Mouse (Mus musculus): Measurements from ENCODE around the gene Kcne3.

Gene Kcne3

DNA sequence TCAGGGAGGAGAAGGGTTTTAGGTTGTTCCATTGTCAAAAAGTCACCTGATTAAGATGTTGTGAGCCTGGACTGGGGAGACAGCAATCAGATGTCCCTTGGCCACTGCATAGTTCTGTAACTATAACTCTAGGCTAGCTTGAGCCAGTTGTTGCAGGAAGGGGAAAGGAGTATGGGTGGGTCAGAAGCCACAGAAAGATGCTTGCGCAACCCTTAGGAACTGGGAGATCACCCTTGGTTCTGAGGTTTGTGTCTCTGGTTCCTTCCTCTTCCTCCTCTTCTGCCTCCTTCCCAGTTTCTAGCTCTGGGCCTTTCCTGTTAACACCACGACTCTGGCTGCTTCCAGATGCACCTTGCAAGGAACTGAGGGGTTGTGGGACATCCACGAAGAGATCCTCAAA lies 6.1 kb downstream of the Kcne3 start:
- no peak for DNase-seq (ENCODE audit: low spot score)

GRCm38 (mm10) chr7:100187601-100188000 lies 11.3 kb downstream of the Kcne3 start:
- DNase-seq (ENCODE audit: low spot score), result peak; percentile 44

GRCm38 (mm10) chr7:100190167-100190566 lies 13.9 kb downstream of the Kcne3 start:
- no peak for DNase-seq (ENCODE audit: low spot score)

- peak; percentile 66 for DNase-seq (ENCODE audit: low spot score)
These were observed 14.5 kb downstream of the Kcne3 start for GRCm38 (mm10) chr7:100190778-100191177.

GRCm38 (mm10) chr7:100201191-100201590 lies 24.9 kb downstream of the Kcne3 start:
- DNase-seq (ENCODE audit: low spot score), result no peak

DNA sequence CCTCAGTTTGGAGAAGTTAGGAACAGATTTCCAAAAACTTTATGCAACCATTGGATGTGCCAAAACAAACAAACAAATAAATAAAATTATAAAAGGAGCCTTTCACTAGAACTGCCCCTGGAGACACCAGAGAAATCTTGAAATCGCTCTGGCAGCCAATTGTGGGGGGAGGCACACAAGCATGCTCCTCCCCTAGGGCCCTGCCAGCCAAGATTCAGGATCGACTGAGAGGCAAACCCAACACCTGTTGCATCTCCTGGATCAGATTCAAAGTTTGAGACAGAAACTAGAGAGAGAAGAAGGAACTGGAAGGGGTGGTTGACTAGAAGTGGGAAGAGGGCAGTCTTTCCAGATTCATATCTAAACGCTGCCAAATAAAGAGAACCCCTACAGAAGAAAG lies 27.3 kb downstream of the Kcne3 start:
- DNase-seq (ENCODE audit: low spot score), result no peak

- DNase-seq (ENCODE audit: low spot score), result no peak
These were observed 28.6 kb downstream of the Kcne3 start for GRCm38 (mm10) chr7:100204871-100205270.

DNA sequence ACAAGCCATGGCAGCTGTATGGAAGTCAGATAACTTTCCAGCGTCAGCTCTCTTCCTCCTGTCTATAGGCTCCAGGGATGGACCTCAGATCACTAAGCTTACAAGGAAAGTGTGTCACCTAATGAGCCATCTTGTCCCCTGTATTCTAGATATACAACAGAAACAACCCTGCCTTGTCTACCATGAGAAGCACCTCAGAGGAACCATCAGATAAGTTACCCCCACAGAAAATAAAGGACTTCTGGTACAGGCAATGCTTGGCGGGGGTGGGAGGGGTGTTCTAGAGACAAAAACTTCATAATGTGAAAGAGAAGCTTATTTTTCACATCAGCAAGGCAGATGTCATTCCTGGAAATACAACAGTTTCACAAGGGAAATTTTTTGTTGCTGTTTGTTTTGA lies 29.8 kb downstream of the Kcne3 start:
- DNase-seq (ENCODE audit: low spot score), result no peak

DNA sequence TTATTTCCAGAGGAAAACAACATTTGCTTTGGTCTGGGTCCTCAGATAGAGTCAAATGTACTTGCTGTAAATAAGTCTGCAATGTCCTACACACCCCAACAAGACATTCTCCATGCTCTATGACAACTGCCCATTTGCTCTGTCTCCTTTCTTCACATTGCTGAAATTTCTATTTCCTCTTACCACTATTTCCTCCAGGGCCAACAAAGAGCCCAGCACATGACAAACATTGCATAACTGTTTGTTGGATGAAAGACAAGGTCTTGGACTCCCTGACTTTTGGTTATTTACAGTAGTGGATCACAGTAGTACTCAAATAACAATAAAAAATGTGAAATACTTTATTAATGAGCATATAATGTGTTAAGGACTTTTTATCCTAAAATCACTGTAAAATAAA lies 31.6 kb downstream of the Kcne3 start:
- no peak for DNase-seq (ENCODE audit: low spot score)

DNA sequence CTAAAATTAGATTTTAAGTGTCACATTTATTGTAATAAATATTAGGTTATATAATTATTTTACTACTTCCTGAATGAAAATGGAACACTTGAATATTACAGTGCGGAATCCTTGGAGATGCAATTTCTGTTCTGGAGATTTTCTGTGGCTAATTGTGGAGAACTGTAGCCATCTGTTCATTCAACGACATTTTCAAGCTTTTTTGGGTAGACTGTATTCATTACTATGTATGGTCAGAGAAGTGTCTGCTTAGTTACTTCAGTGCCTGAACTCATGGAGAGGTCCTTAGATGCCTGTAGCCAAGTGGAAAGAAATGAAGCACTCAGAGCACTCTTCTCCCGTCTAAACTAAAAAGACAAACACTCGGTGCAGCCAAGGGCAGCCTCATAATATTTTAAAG lies 38.0 kb downstream of the Kcne3 start:
- DNase-seq (ENCODE audit: low spot score), result no peak

GRCm38 (mm10) chr7:100215116-100215732 lies 38.9 kb downstream of the Kcne3 start:
- no peak for DNase-seq (ENCODE audit: low spot score)

GRCm38 (mm10) chr7:100215976-100216375 lies 39.7 kb downstream of the Kcne3 start:
- DNase-seq (ENCODE audit: low spot score), result no peak

DNA sequence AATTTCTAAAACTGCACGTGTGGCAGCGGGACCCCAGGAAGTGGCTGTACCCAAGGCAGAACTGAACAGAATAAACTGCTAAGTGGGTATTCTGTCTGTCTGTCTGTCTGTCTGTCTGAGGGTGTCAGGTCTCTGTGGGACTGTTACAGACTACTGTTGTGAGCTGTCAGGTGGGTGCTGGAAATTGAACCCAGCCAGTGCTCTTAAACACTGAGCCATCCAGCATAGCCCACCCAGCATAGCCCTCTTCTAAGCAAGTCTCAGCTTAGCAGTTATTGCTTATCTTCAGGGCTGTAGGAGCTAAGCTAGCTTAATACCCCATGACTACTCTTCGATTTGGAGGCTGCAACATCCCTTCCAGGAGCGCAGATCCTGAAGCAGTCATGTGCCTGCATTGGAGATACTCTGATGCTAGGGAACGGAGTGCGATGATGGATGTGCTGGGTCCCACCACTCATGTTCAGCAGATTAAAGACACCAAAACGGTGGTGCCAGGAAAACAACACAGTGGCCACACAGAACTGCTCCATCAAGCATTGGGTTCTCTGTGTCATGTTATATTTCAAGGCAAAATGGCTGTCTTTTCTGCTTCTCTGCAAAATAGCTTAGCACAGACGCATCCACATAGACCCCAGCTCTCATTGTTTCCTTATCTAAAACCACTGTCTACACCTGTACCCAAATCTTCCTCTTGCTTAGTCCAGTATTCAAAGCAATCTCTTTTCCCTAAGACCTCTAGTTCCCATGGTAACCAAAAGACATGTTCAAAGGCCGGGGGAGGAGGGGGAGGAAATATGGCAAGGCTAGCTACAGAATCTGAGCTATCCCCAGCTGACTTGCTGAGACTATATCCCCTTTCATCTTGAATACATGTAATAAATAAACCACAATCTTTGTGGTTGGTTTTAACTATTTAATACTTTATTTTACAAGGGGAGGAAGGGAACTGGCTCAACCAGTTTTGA lies 40.6 kb downstream of the Kcne3 start:
- DNase-seq (ENCODE audit: low spot score), result no peak

- DNase-seq (ENCODE audit: low spot score), result peak; percentile 93
These were observed 51.0 kb downstream of the Kcne3 start, which contains the start of gene Pgm2l1 for GRCm38 (mm10) chr7:100227158-100227875. Gene Pgm2l1 (plus strand): TSS chr7:100227394.

GRCm38 (mm10) chr7:100227896-100228525 lies 51.7 kb downstream of the Kcne3 start:
- peak; percentile 9 for DNase-seq (ENCODE audit: low spot score)

DNA sequence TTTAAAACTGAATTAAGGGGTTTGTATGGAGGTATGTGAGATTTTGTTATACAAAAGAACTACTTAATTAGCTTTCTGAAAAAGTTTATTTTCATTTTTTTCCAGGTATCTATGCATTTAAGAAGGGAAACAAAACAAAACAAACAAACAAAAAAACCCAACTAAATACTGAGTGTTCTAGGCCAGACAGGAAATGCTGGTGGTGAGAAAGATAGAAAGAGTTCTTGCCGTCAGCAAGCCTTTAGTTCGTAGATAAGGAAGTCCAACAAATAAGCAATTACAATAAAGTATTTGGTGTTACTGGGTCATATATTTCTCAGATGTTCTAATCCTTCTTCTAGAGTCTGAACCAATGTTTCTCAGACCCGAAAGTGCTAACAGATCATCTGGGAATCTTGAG lies 52.7 kb downstream of the Kcne3 start:
- no peak for DNase-seq (ENCODE audit: low spot score)

GRCm38 (mm10) chr7:100230646-100231045 lies 54.3 kb downstream of the Kcne3 start:
- no peak for DNase-seq (ENCODE audit: low spot score)

- no peak for DNase-seq (ENCODE audit: low spot score)
These were observed 55.4 kb downstream of the Kcne3 start for GRCm38 (mm10) chr7:100231661-100232060.

GRCm38 (mm10) chr7:100233681-100234080 lies 57.4 kb downstream of the Kcne3 start:
- DNase-seq (ENCODE audit: low spot score), result no peak
